Mouse (Mus musculus) midbrain, postnatal 0 days (tissue): ENCODE measurements at regions not wholly inside any gene's neighbourhood (a gene's known extent, or its start where the extent isn't known, plus 50 kb on each side); places are given as distances from the start of the nearest gene placed in this dataset.
A peak's percentile ranks its signal among the peaks of the same experiment; 100 is the strongest.
"Not testable (repeated sequence)": the region's sequence is repeated elsewhere in the genome, so short reads cannot be mapped to it uniquely, and the experiment has no call there.

Source experiments
- ATAC-seq: fragments of 200-750 bp; cut with Nextera tagmentation; 2 replicates; pipeline ENCODE4 v1.8.0; 2017; ENCODE audit warnings: moderate number of reproducible peaks, mild to moderate bottlenecking, moderate TSS enrichment, moderate library complexity; ENCODE audit not compliant: low FRiP score
- DNase-seq: peaks from one replicate; pipeline ENCODE4 v3.0.0-alpha.2; 2015; ENCODE audit warnings: low spot score
- H3K27ac ChIP-seq: fragments of 300-500 bp; sonication (generic); 2 replicates; pipeline ENCODE4 v1.5.1; 2014; ENCODE audit warnings: low read depth, mild to moderate bottlenecking, low read length, mixed read lengths
- H3K27me3 ChIP-seq: fragments of 300-500 bp; sonication (generic); 2 replicates; pipeline ENCODE4 v1.6.1; 2014; ENCODE audit warnings: low read length, control low read depth, mixed read lengths; ENCODE audit not compliant: insufficient read depth
- H3K36me3 ChIP-seq: fragments of 300-500 bp; sonication (generic); 2 replicates; pipeline ENCODE4 v1.6.1; 2014; ENCODE audit warnings: low read length, control low read depth, mixed read lengths; ENCODE audit not compliant: insufficient read depth
- H3K4me1 ChIP-seq: fragments of 300-500 bp; sonication (generic); 2 replicates; pipeline ENCODE4 v1.6.1; 2014; ENCODE audit warnings: mild to moderate bottlenecking, control low read depth, antibody characterized with exemption, low read length, mixed read lengths; ENCODE audit not compliant: insufficient read depth
- H3K4me2 ChIP-seq: fragments of 300-500 bp; sonication (generic); 2 replicates; pipeline ENCODE4 v1.6.1; 2014; ENCODE audit warnings: low read depth, mild to moderate bottlenecking, low read length, mixed read lengths; ENCODE audit not compliant: poor library complexity, severe bottlenecking
- H3K4me3 ChIP-seq: fragments of 300-500 bp; sonication (generic); 2 replicates; pipeline ENCODE4 v1.5.1; 2014; ENCODE audit warnings: low read depth, mild to moderate bottlenecking, low read length, moderate library complexity
- H3K9ac ChIP-seq: fragments of 300-500 bp; sonication (generic); replicated peaks from 2 replicates; pipeline ENCODE4 v1.6.1; 2014; ENCODE audit warnings: mild to moderate bottlenecking, low read length, moderate library complexity, mixed read lengths; ENCODE audit not compliant: poor library complexity, severe bottlenecking
- H3K9me3 ChIP-seq: fragments of 300-500 bp; sonication (generic); 2 replicates; pipeline ENCODE4 v1.6.1; 2016; ENCODE audit warnings: low read length, control low read depth
- CTCF ChIP-seq: IDR thresholded peaks from 2 replicates; pipeline ENCODE4 v1.5.1; 2016; ENCODE audit warnings: antibody characterized with exemption, mild to moderate bottlenecking
- WGBS: fragments of 180-500 bp; shearing (Covaris S2); extraction: QIAGEN DNeasy Blood & Tissue Kit; methylation state at CpG from one replicate; pipeline ENCODE4 v1.1.7; 2014; 5-methylcytosine and 5-hydroxymethylcytosine counted together

DNA sequence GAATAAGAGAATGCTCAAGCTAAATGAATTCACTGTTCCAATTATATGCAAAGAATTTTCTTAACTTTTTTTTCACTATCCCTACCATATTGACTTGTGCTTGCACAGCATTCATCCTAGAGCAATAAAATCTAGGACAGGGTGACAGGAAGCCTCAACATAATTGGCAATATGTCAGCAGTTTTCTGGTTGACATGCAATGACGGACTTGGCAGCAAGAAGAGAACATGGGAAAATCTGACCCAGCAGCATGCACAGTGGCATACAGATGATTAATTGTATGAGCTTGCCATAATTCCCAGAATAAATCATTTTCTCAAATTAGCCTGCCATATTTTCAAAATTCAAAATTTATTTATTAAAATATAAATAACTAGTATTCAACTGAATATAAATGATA lies 152.7 kb downstream of the Amy2a5 start:
- no peak overlapping the region for H3K9ac ChIP-seq
- H3K27me3 ChIP-seq: no peaks in the 10 kb centered on the region
- DNase-seq: peak; percentile 51
- no peak overlapping the region for H3K27ac ChIP-seq
- TF ChIP-seq CTCF: no peak
- 78% methylated on average over 1 of the region's 1 CpGs for WGBS
- no peak for ATAC-seq
- no peaks in the 10 kb centered on the region for H3K4me1 ChIP-seq
- no peak overlapping the region for H3K4me3 ChIP-seq
- H3K4me2 ChIP-seq: no peak overlapping the region
- no peaks in the 10 kb centered on the region for H3K36me3 ChIP-seq
- H3K9me3 ChIP-seq: 0 out of 2 replicates have a peak, but pooled peaks cover 2% of the 10 kb centered on the region

DNA sequence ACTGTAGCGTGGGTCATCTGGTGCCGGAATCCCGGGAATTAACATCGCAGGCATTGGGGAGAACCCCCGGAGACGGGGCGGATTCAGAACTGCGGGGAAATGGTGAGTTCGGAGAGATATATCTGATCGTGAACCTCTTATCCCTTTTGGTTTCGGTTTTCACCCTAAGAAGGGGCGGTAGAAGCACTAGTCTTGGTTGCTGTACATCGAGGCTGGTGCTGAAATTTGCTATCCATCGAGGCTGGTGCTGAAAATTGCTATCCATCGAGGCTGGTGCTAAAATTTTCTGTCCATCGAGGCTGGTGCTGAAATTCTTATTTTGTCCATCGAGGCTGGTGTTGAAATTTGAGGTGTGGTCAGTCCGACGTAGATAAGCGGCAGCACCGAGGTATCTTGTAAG lies 167.8 kb downstream of the Amy2a5 start:
- H3K9ac ChIP-seq, H3K27me3 ChIP-seq, H3K9me3 ChIP-seq, H3K27ac ChIP-seq, H3K36me3 ChIP-seq, ATAC-seq, H3K4me1 ChIP-seq, DNase-seq, H3K4me3 ChIP-seq, H3K4me2 ChIP-seq: not testable (repeated sequence)
- WGBS: 87% methylated on average over 18 of the region's 21 CpGs

GRCm38 (mm10) chr3:113080704-113081103 lies 177.9 kb downstream of the Amy2a5 start:
- no peak overlapping the region for H3K4me2 ChIP-seq
- H3K27ac ChIP-seq: no peak overlapping the region
- H3K4me3 ChIP-seq: no peak overlapping the region
- H3K9ac ChIP-seq: no peak overlapping the region
- peak; percentile 81 for TF ChIP-seq CTCF
- DNase-seq: peak; percentile 82
- ATAC-seq: no peak
- no peaks in the 10 kb centered on the region for H3K4me1 ChIP-seq
- H3K27me3 ChIP-seq: no peaks in the 10 kb centered on the region
- H3K36me3 ChIP-seq: no peaks in the 10 kb centered on the region
- no peaks in the 10 kb centered on the region for H3K9me3 ChIP-seq
- WGBS: 0% methylated on average over 1 of the region's 1 CpGs
